Mouse (Mus musculus): ENCODE data around the gene Gm47995.
A peak's percentile ranks its signal among the peaks of the same experiment; 100 is the strongest.
"Not testable (repeated sequence)": the region's sequence is repeated elsewhere in the genome, so short reads cannot be mapped to it uniquely, and the experiment has no call there.

Gene Gm47995

DNA sequence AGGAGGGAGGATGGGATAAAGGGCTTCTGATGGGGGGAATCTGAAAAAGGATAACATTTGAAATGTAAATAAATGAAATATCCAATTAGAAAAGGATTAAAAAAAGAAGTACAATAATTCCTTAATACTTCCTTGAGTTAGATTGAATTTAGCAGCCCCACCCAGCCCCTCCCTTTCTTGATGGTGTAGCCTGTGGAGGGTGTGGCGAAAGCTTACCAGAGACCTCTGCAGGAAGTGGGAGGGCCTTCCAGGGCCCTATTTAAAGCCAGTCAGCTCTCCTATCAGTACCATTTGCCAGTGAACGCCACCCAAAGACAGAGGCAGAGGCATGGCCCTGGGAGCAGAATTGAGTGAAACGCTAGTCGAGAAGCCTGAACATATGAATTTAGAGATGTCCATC, at the start of gene Gm47995:
Gene Gm47995 (plus strand): TSS at position 329 of the 400 bp plus-strand sequence.
- not testable (repeated sequence) for DNase-seq

DNA sequence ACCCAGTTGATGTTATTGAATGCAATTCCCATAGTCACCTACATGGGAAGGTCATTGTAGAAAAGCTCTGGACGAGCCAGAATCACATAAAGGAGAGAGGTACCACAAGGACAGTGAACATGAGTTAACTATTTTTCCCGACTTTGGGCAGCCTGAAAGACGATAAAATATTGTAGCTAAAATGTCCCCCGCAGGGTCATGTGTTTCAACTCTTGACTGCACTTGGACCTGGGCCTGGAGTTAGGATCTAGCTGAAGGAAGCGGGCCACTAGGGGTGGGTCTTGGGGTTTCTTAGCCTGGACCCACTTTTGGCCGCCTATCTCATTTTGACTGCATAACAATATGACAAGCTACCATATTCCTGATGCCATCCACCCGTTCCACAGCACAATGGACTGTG, 48.0 kb upstream of the Gm47995 start:
- DNase-seq, result no peak

DNA sequence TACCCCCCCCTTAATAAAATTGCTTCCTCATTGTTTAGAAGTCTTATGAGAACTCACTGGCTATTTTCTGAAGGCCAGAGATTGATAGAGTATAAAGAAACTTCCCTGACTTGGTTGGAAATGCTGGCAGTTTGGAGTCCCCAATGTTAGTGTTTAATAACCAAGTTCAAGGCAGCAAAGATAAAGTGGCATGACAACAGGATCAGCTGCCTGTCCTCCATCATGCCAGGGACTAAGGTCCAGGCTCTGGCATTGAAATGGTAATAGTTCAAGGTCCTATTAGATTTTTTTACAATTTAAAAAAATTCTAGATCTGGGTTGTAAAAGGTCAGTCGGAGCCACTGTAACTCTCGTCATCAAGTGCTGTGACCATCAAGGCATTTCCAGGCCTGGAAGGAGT, 47.2 kb upstream of the Gm47995 start:
- no peak for DNase-seq

DNA sequence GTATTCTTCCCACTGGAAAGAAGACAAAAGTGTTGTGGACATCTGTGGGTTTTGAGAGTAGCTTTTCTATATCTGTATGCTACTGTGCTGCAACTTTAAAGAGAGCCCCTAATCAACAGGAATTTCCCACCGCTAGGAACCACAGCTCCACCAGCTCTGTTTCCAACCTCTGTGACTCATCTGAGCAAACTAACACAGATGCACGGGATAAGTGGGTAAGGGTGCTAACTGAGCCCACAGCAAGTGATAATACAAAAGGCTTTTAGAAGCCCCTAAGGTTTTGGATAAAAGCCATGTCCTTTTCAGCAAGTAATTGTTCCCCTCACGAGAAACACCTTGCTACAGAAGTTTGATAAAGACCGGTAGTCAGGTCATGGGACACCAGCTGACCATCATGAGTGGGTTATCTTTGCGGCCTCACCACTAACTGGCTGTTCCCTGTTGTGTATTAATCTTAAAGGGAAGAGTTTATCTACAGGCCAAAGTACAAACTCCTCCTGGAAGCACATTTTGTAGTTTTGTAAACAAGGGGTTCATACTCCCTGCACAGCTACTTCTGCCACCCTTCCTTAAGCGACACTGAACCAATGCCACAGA, 45.1 kb upstream of the Gm47995 start:
- no peak for DNase-seq

DNA sequence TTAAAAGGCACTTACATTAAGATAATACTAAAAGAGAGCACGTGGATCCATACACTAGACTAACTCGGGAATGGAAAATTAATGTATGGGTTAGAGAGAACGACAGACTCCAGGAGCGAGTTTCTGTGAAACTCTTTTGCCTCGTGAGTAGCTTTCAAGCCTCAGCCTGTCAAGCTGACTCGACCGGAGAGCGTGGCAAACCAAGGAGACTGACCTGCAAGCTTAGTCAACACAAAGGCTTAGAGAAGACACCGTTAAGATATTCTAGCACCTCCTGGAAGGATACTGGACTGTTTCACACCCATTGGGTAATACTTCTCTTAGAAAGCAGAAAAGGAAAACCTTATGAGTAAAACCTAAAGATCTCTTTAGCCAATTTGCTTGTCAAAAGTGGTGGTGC, 44.1 kb upstream of the Gm47995 start:
- not testable (repeated sequence) for DNase-seq

DNA sequence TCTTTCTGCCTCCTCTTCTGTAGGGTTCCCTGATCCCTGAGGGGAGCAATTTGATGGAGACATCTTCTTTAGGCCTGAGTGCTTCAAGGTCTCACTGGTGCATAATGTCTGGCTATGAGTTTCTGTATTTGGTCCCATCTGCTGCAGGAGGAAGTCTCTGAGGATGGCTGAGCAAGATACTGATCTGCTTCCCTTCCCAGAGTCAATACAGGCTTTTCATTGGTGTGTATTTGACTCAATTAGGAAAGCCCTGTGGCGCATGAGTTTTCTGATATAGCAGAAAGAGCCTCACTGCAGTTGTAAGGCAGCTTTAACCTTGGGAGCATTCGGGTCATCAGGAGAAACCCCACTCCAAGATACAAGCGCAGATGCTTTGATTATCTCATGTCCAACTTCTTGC, 42.1 kb upstream of the Gm47995 start:
- DNase-seq, result no peak

DNA sequence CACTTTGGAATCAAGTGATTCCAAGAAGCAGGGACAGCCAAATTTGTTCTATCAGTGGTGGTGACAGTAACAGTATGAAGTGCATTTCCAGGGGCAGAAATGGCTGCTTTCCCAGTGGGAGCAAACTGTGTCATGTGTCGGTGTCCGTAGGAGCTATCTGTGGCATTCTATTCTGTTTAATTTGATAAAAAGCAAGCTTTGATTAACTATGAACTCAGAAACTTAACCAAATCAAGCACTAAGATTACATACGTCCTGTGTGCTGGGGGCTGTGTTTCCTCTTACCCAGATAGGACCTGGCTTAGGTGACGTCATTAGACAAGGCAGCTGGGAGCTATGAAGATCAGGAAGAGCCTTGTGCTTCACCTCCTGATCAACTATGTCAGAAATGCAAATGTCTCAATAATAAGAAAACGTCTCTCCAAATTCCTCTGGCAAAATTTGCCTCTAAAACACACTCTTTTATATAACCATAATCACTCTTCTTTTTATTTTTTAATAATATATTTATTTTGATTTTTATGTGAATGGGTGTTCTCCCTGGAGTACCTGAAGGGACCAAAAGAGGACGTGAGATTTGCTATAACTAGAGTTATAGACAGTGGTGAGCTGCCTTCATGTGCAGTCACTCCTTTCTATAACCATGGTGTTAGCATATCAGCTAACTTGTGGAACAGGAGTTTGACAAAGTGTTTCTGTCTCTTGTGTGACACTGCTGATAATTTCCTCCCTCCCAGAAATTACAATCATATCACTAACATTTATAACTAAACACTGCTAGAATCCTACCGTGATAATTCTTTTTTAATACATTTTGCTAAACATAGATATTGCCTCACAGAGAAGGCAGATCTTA, 41.2 kb upstream of the Gm47995 start:
- no peak for DNase-seq

DNA sequence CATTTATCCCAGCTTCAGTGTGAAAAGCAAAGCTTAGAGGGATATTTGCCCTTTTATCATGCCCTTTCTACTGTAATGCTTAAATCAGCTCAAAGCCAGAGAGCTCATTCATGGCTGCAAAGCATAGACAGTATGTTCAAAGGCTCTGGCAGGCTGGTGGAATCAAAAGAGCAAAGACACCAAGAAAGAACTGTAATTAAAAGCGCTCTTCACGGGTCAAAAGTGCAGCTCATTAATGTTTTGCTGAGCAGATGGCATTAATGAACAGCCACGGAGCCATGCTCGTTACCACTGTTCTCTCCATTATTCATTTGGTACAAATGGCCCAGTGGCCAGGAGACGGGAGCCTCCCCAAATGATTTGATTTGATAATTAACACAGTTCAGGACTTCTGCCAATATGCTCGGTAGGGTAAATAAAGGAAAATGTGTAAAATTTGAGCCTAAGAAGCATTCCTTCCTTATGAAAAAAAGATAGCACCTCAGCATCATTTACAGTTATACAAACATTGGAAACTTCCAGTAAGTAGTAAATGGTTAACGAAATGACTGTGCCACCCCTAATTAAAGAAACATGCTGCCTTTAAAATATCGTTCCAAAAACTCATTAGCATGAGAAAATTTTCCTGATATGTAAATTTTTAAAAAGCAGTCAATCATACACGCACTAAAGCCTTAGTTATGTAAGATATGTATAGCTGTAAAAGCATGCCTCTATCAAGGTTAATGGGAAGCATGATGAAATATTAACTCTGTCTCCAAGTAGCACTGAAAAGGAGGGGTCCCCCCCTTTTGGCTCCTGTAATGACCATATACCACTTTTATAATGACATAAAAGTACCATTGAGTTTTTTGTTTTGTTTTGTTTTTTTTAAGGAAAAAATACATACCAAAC, 40.0 kb upstream of the Gm47995 start:
- DNase-seq, result no peak

DNA sequence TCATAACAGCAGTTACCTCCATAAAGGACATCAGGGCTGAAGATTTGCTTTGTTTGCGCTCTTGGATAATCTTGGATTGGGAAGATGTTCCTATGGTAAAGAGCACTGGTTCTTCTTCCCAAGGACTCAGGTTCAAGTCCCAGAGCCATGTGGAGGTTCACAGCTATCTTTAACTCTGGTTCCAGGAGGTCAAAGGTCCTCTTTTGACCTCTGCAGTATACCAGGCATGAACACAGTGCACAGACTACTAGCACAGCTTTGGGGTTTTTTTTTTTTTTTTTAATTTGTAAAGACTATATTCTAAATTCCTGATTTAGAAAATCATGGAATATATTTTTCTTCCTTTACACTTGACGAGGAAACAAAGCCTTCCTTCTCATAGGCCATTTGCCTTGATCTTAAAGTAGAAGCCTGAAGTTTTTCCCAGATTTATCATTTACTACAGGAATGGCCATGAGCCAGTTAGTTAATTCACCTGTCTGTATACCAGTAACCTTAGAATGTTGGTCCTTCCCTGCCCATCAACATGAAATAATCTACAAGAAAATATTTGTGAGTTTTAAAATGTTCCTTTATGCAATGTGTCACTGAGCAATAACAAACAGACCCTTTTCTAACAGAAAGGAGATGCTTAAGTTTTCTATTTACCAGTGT, 39.3 kb upstream of the Gm47995 start:
- DNase-seq, result no peak

DNA sequence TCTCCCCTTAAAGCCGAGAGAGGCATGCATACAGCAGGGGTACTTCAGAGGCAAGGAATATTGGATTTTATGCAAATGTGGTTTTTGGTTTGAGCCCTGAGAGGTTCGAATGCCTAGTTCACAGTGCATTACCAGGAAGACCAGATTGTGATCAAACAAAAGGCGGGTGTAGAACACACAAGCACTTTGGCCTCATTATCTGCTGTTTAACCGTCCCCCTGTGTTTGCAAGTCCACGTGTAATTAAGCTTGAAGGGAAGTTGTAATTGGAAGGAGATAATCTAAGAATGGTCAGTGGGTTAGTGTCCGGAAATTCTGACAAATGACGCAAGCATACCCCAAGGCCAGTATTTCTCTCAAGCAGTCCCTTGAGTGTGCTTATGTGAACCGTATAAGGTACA, 32.2 kb upstream of the Gm47995 start:
- DNase-seq, result no peak

DNA sequence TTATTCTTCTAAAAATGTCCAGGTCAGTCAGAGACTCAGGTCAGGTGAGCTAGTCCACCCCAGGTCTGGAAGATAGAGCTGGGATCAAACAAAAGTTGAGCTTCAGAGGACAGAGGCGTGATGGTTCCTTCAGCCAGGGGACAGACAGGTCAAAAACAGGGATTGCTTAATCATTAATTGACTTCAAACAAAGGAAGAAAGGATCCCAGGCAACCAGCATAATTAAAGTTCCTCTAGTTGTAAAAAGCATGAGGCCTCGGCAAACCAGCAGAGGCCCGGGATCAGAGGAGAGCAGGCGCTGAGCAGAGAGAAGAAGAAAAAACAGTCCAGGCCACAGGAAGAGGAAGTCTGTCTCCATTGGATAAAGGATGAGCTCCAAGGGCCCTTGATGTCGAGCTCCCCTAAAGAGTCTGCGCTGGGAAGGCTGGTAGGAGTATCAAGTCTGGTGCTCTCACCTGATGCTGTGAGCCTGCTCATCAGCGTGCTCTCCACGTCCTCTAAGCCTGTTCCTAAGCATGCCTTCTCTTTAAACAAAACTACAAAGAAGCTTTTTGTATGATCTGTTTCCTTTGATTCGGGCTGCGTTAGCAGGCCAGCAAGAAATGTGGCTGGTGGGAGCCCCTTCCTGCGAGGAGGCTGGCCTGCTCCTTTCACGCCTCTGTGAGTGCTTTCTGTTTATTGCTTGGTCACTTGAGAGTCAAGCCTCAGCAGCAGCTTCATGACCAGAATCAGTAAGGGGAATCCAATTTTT, 30.8 kb upstream of the Gm47995 start:
- DNase-seq, result no peak

DNA sequence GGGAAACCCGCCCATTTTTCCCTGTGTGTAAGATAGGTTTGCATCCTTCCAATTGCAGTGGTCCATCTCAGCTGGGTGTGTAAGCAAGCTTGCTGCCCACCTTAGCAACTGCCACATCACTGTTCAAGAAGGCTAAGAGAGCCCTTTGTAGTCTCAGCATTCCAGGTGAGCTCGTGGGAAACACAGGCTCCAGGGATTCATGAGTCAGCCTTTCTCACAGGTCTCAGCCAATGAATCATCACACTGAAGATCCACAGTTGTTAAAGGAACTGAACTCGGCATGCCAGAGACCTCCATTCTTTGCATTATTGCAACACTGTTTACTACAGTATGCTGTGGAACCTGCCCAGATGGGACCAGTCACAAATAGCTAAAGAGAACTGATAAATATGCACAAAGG, 29.6 kb upstream of the Gm47995 start:
- no peak for DNase-seq

DNA sequence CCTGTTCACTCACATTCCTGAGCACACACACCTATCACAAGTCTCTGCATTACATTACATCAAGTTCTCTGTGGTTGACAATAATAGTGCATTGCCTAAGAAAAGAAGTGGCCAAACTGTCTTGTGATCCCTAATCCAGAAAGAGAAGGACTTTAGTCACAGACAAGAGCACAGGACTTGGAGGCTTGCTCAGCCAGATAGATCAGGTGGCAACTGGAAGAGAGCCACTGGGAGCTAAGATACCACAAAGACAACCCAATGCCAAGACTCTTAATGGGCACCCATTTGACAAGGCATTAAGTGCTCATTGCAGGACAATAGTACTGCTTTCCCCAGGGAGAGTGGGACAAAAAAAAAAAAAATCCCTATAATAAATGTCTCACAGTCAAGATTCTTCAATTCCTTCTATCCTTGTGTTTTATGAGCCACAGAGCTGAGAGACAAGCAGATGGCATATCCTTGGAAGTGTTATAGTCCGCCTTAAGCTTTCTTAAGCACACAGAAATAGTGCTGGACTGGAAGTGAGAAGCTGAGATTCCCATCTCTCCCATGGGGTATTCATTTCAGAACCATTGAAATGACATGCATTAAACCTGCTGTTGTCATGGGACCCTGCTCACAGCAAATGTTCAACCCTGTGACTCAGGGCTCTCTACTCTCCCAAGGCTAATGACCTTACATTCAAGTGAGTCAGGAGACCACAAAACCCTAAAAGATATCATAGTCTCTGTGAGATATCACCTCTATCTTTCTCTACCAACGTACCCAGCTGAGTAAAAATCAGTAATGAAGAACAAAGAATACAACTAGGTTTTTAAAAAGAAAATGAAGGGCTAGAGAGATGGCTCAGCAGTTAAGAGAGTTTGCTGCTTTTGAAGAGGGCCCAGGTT, 26.4 kb upstream of the Gm47995 start:
- DNase-seq, result no peak

DNA sequence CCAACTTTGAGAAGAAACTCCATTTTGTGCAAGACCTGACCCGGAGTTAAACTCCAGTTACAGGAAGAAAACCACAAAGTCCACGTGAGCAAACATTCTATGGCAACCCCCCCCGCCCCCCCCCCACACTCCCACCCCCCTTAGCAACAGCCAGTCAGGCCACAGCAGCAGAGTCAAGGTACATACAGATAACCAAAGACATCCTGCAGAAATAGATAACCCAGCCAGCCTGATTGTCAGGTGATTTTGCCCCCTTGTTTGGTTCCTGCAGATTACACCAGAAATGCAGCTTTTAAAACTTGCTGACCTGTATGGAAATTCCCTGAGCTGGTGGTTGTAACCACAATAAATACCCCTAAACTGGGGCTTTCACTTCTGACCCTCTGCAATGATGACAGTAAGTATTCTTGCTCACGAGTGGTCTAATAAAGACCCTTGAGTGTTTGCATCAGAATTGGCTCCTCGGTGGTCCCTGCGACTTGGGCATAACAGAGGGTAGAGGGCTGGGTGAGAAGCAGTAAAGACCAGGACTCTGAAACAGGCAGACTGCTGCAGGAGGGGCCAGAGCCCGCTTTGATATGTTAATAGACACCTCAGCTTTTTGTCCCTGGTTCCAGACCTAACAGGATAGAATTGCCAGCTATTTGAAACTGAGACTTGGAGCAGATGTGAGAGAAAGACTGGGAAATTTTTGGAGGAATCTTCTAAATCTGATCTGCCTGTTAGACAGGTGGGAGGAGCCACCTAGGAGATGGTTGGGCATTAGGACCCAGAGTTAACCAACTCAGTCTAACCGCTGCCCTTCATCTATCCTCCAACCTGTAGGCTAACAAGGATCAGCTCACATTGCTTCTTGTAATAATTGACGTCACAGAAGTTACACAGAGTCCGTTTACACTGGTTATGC, 21.0 kb upstream of the Gm47995 start:
- peak in 1 of 2 experiments; percentile 16 for DNase-seq

DNA sequence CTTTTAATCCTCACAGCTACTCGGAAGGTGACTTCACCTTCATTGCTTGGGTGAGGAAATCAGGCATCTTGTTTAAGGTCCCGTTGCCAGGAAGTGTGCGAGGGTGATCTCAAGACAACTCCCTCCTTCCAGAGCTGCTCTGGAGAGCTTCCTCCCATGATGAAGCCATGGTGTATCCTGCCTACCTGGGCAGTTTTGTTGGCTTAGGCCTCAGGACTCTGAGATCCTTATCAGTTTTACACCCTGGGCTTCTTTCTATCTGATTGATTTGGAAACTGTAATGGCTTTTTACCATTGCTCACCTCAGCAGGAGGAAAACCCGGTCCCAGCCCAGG, 20.3 kb upstream of the Gm47995 start:
- no peak for DNase-seq

DNA sequence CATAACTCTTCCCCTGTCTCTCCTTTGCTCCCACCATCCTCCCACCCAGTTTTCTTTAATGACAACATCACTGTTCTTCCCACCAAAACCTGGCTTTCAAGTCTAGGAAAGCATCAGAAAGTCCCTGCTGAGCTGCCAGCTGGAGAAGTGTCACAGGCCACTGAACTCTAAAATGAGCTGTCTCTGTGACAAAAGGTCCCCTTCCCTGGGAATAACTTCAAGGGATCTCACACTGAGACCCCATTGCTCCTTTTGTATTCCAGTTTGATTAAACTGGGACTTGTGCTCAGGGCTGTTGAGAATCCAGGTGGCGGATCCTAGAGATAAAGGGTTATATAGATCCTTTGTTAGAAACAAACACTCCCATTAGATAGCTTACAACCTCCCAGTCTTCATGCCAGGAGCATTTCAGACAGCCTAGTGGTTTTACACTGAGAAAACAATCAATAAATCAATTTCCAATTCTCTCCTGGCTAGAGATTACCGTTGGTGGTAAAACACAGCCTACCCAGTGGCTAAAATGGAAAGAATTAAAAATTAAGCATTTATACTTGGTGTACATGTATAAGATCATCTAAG, 19.7 kb upstream of the Gm47995 start:
- DNase-seq, result no peak

DNA sequence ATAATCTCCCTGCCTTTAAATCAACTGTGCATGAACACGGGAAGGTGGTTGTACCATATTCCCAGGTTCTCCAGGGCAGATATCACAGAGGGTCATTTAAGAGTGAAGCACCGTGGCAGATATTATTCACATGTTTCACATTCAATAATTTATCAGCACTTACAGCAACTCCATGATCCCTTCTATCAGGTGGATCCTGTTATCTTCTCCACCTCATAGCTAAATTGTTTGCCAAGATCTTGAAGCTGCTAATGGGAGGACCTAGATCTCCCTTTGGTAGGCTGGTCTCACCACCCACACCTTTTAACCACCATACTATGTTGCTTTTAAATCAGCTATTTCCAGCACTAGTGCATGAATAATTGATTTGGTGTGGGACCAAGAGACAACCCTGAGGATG, 18.1 kb upstream of the Gm47995 start:
- DNase-seq, result no peak

DNA sequence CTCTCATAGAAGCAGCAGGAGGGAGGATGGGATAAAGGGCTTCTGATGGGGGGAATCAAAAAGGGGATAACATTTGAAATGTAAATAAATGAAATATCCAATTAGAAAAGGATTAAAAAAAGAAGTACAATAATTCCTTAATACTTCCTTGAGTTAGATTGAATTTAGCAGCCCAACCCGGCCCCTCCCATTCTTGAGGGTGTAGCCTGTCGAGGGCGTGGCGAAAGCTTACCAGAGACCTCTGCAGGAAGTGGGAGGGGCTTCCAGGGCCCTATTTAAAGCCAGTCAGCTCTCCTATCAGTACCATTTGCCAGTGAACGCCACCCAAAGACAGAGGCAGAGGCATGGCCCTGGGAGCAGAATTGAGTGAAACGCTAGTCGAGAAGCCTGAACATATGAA, 16.0 kb upstream of the Gm47995 start, which contains the start of gene Gm47985:
Gene Gm47985 (plus strand): TSS at position 272 of the 400 bp plus-strand sequence.
- DNase-seq, result not testable (repeated sequence)

DNA sequence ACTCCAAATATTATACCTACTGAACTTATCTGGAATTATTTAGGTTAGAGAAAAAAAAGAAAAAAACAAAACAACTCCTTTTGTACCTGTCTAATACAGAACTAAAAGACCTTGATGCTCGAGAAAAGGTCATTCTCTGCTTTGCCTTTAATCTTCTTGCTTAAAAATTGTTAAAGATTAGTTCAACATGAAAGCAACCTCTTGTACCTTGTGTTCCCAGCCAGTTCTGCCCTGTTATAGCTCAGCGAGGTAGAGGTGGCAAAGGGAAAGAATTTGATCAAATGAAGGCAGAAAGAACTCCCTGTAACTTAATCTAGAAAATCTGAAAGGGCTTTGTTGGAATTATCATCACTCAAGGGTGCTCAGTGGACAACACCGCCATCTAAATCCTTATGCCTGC, 12.1 kb upstream of the Gm47995 start:
- not testable (repeated sequence) for DNase-seq

Data from thymus, adult 18-20 months (tissue).